Comparison of ENCODE assay signal across 9 mouse cellular contexts in genomic region chr2:61812536-61812935, GRCm38 (mm10). TPM values are rescaled to one million over a fixed set of nuclear protein-coding genes. Genes with fewer than 3 reads are reported as not detected.
DNase-seq lines count a peak whose midpoint lies in the region; ATAC-seq and TF ChIP-seq lines count a peak whose summit lies in the region.
"Had no signal": no experiment of that assay in that cellular context is flagged by ENCODE, and none has a peak within 500 bp of the region (broad histone marks: within the 10 kb centered on the region; RNA-seq: fewer than 3 reads in every experiment).

No protein-coding gene starts in this region.

- intact Hi-C loops in gastrocnemius, adult 2 months (cut with DNase I): loop anchor here (10.0 kb wide), 1 partner anchor 148 kb away; no protein-coding TSS in a partner anchor
- intact Hi-C loops in gastrocnemius, postnatal 36 days (cut with DNase I): loop anchor here (10.0 kb wide), 1 partner anchor 148 kb away; no protein-coding TSS in a partner anchor

- H3K27me3 ChIP-seq in liver, embryonic 16.5 days (ENCODE audit: control insufficient read depth, insufficient read depth, low read depth, low read length): peaks cover 89% of the 10 kb centered on the region

- H3K9me3 ChIP-seq in liver, embryonic 16.5 days (replicated peaks; ENCODE audit: control insufficient read depth, low read length): no peaks in the 10 kb centered on the region

- H3K27ac ChIP-seq in gastrocnemius, adult 2 months: no peak overlapping the region
- H3K27ac ChIP-seq in liver, embryonic 16.5 days (ENCODE audit: low read length): no peak overlapping the region

- peak overlapping the region; percentile 71 for H3K4me3 ChIP-seq in gastrocnemius, adult 2 months
- H3K4me3 ChIP-seq in liver, embryonic 16.5 days (ENCODE audit: low read depth, low read length): peak overlapping the region; percentile 49

- ATAC-seq in liver, embryonic 16.5 days (ENCODE audit: low read depth): no peak

- H3K36me3 ChIP-seq in liver, embryonic 16.5 days (ENCODE audit: control insufficient read depth, insufficient read depth): no peaks in the 10 kb centered on the region

- H3K4me2 ChIP-seq in liver, embryonic 16.5 days (ENCODE audit: low read depth, low read length): peak overlapping the region; percentile 57

- no peak for TF ChIP-seq CTCF in gastrocnemius, adult 2 months (IDR thresholded peaks at IDR 0.05)

- H3K4me1 ChIP-seq in liver, embryonic 16.5 days (ENCODE audit: control insufficient read depth, low read depth, low read length): peaks cover 8% of the 10 kb centered on the region

- DNase-seq in gastrocnemius, adult 2 months: no peak
- no peak for DNase-seq in gastrocnemius, postnatal 36 days
- peak; percentile 20 for DNase-seq in thymus, postnatal 4 days
- DNase-seq in thymus, postnatal 36 days: no peak
- DNase-seq in testis, postnatal 10 days (ENCODE audit: low spot score): peak; percentile 39
- no peak for DNase-seq in urinary bladder, postnatal 14 days (ENCODE audit: low spot score)
- DNase-seq in adrenal gland, adult 8-10 months: no peak

- no peak overlapping the region for H3K9ac ChIP-seq in liver, embryonic 16.5 days (ENCODE audit: low read depth, low read length)

- 4% methylated on average over 12 of the region's 12 CpGs for WGBS in liver, embryonic 16.5 days (ENCODE audit: insufficient replicate concordance)

RNA-seq across cellular contexts. Expression of gene Tbr1, which starts 9.8 kb away (rescaled TPM):
- total RNA-seq in gastrocnemius, adult 2 months (2021): not detected
- total RNA-seq in gastrocnemius, postnatal 36 days (2021): not detected
- polyA plus RNA-seq in liver, embryonic 16.5 days (2015; fragmentation: Nextera tagmentation; extraction: Ambion mirVana): not detected in 2 replicates
- under 1 TPM in 3 of 4 experiments, not detected in 1; 0.07 to 0.22 (median 0.08) TPM for total RNA-seq in adrenal gland, adult 8-10 months (2022)
- total RNA-seq: liver, adult 2 months had no signal
- polyA plus RNA-seq: liver, adult 2 months had no signal

Comparison
In these comparisons a context has a peak if more than half of its experiments do, and no peak if none do; other contexts are left out.
1. DNase-seq: peak in thymus, postnatal 4 days (single experiment) and testis, postnatal 10 days (single experiment); none in gastrocnemius, adult 2 months (single experiment), gastrocnemius, postnatal 36 days (0 of 2), thymus, postnatal 36 days (0 of 2), urinary bladder, postnatal 14 days (single experiment) and adrenal gland, adult 8-10 months (single experiment).